Mouse (Mus musculus): ENCODE data around the gene Fkbp6. TPM values are rescaled to one million over a fixed set of nuclear protein-coding genes. Genes with fewer than 3 reads are reported as not detected.

The Fkbp6 gene
- polyA plus RNA-seq, 2 experiments: 0.03 TPM; not detected in 1

DNA sequence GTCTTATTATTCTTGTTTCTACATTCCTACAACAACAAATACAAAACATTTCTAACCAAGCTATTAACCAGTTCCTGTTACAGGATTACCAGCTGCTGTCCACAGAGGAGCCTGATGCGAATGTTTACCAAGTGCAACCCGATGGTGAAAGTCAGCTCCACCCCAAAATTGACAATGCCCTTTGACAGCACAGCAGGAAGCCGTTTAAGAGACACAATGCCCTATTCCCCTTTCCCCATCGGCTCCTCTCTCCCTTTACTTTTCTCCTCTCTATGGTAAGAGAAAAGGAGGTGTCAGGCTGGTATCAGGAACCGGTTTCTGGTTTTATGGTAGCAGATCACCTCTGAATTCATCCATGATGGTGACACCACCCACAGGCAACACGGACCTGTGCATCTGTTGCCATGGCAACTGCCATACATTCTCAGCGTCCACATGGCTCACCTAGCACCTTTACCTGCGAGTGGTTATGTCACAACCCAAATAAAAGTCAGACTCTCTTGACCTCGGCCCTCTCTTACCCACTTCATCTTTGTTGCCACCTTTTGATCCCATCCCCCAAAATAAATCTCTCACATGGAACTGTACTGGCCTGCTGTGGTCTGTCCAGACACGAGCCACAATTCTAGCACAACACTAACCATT lies 43.4 kb downstream of the Fkbp6 start:
- H3K36me3 ChIP-seq (replicated peaks; ENCODE audit: control insufficient read depth, insufficient read depth, low read depth): no peaks in the 10 kb centered on the region
- WGBS (ENCODE audit: insufficient replicate concordance): 35% methylated on average over 10 of the region's 10 CpGs
- DNase-seq (ENCODE audit: low read depth in 3 of 3, low spot score in 3 of 3) (no peak), ATAC-seq (ENCODE audit: insufficient read depth) (no peak)
- no peak overlapping the region for H3K9ac ChIP-seq (replicated peaks)
- H3K27me3 ChIP-seq (ENCODE audit: control insufficient read depth, insufficient read depth, low read length): no peaks in the 10 kb centered on the region
- no peaks in the 10 kb centered on the region for H3K9me3 ChIP-seq (ENCODE audit: control insufficient read depth, low read length)
- TF ChIP-seq CTCF (IDR thresholded peaks at IDR 0.05; ENCODE audit: low read depth) (no peak), EP300 (IDR thresholded peaks at IDR 0.05; ENCODE audit: low read depth) (no peak)
- H3K4me1 ChIP-seq (replicated peaks; ENCODE audit: control insufficient read depth in 2 of 2, insufficient read depth in 2 of 2, low read length in 1 of 2): no peaks in the 10 kb centered on the region
- H3K4me2 ChIP-seq (ENCODE audit: low read depth): no peak overlapping the region
- H3K4me3 ChIP-seq (ENCODE audit: insufficient read depth in 1 of 2, low read depth in 2 of 2, low read length in 2 of 2): no peak overlapping the region
- H3K27ac ChIP-seq: no peak overlapping the region

DNA sequence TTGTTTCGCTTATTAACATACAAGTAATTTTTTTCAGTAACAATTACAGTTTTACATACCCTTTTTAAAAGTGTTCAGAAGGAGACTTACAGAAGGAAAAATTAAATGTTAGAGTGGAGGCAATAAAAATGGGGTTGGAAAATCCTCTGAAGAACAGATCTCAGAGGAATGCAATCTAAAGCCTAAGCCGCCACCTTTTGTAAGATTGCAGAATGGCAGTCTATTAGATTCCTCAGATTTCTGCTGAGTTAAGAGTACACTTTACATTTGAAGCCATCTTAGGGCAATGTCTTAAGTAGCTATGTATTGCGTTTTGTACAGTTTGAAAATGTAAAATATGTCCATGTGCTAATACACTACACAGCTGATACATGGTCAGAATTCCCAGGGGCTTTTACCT lies 47.4 kb downstream of the Fkbp6 start:
- TF ChIP-seq EP300 (IDR thresholded peaks at IDR 0.05; ENCODE audit: low read depth) (no peak), CTCF (IDR thresholded peaks at IDR 0.05; ENCODE audit: low read depth) (no peak)
- H3K9me3 ChIP-seq (ENCODE audit: control insufficient read depth, low read length): no peaks in the 10 kb centered on the region
- H3K27ac ChIP-seq: no peak overlapping the region
- DNase-seq (ENCODE audit: low read depth in 3 of 3, low spot score in 3 of 3): no peak
- H3K4me3 ChIP-seq (ENCODE audit: insufficient read depth in 1 of 2, low read depth in 2 of 2, low read length in 2 of 2): no peak overlapping the region
- no peak overlapping the region for H3K4me2 ChIP-seq (ENCODE audit: low read depth)
- no peak overlapping the region for H3K9ac ChIP-seq (replicated peaks)
- WGBS (ENCODE audit: insufficient replicate concordance): 68% methylated on average over 3 of the region's 3 CpGs
- H3K36me3 ChIP-seq (replicated peaks; ENCODE audit: control insufficient read depth, insufficient read depth, low read depth): no peaks in the 10 kb centered on the region
- no peak for ATAC-seq (ENCODE audit: insufficient read depth)
- no peaks in the 10 kb centered on the region for H3K4me1 ChIP-seq (replicated peaks; ENCODE audit: control insufficient read depth in 2 of 2, insufficient read depth in 2 of 2, low read length in 1 of 2)
- no peaks in the 10 kb centered on the region for H3K27me3 ChIP-seq (ENCODE audit: control insufficient read depth, insufficient read depth, low read length)

DNA sequence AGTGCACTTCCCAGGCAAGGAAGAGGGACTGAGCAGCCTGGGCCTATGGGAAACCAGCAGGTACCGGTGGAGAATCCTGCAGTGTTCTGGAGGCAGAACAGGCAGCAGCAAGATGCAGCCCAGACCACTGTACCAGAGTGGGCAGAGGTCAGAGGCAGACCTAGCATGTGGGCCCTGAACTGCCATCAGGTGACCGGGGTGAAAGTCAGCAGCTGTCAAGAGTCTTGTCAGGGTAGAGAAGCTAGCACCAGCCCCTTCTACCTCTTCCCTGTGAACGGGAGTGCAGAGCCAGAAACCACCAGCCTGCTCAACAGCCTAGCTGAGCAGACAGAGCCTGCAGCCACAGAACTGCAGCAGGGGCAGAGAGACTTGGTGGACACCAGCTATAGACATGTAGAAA lies 47.9 kb downstream of the Fkbp6 start:
- Histone ChIP-seq H3K9me3 (ENCODE audit: control insufficient read depth, low read length) (no peaks in the 10 kb centered on the region), H3K4me2 (ENCODE audit: low read depth) (no peak overlapping the region), H3K4me1 (replicated peaks; ENCODE audit: control insufficient read depth in 2 of 2, insufficient read depth in 2 of 2, low read length in 1 of 2) (no peaks in the 10 kb centered on the region), H3K9ac (replicated peaks) (no peak overlapping the region), H3K27me3 (ENCODE audit: control insufficient read depth, insufficient read depth, low read length) (no peaks in the 10 kb centered on the region), H3K36me3 (replicated peaks; ENCODE audit: control insufficient read depth, insufficient read depth, low read depth) (no peaks in the 10 kb centered on the region), H3K4me3 (ENCODE audit: insufficient read depth in 1 of 2, low read depth in 2 of 2, low read length in 2 of 2) (no peak overlapping the region), H3K27ac (no peak overlapping the region)
- no peak for DNase-seq (ENCODE audit: low read depth in 3 of 3, low spot score in 3 of 3)
- ATAC-seq (ENCODE audit: insufficient read depth): no peak
- WGBS (ENCODE audit: insufficient replicate concordance): 38% methylated on average over 3 of the region's 3 CpGs
- TF ChIP-seq EP300 (IDR thresholded peaks at IDR 0.05; ENCODE audit: low read depth): no peak
- TF ChIP-seq CTCF (IDR thresholded peaks at IDR 0.05; ENCODE audit: low read depth): no peak

DNA sequence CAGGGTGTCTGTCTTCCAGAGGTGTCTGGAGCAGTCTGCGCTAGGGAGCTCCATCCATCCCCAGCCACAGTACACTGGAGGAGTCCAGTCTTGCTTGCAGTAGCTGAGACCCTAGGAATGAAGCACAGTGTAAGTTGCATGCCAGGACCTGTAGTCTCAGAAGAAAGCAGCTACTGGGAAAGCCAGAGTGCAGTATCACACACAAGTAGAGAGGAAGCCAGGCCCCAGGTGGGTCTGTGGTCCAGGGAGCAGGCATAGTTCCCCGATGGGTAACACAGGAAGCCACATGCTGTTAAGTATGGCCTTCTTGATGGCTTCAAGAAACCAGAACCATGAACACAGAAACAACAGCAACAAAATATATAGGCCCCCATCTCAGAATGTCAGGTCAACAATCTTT lies 57.8 kb downstream of the Fkbp6 start:
- no peaks in the 10 kb centered on the region for H3K4me1 ChIP-seq (replicated peaks; ENCODE audit: control insufficient read depth in 2 of 2, insufficient read depth in 2 of 2, low read length in 1 of 2)
- H3K27ac ChIP-seq: no peak overlapping the region
- no peak overlapping the region for H3K9ac ChIP-seq (replicated peaks)
- ATAC-seq (ENCODE audit: insufficient read depth): no peak
- H3K4me3 ChIP-seq (ENCODE audit: insufficient read depth in 1 of 2, low read depth in 2 of 2, low read length in 2 of 2): no peak overlapping the region
- 50% methylated on average over 2 of the region's 2 CpGs for WGBS (ENCODE audit: insufficient replicate concordance)
- H3K4me2 ChIP-seq (ENCODE audit: low read depth): no peak overlapping the region
- no peak for DNase-seq (ENCODE audit: low read depth in 3 of 3, low spot score in 3 of 3)
- H3K27me3 ChIP-seq (ENCODE audit: control insufficient read depth, insufficient read depth, low read length): no peaks in the 10 kb centered on the region
- H3K9me3 ChIP-seq (ENCODE audit: control insufficient read depth, low read length): no peaks in the 10 kb centered on the region
- TF ChIP-seq EP300 (IDR thresholded peaks at IDR 0.05; ENCODE audit: low read depth) (no peak), CTCF (IDR thresholded peaks at IDR 0.05; ENCODE audit: low read depth) (no peak)
- H3K36me3 ChIP-seq (replicated peaks; ENCODE audit: control insufficient read depth, insufficient read depth, low read depth): no peaks in the 10 kb centered on the region

DNA sequence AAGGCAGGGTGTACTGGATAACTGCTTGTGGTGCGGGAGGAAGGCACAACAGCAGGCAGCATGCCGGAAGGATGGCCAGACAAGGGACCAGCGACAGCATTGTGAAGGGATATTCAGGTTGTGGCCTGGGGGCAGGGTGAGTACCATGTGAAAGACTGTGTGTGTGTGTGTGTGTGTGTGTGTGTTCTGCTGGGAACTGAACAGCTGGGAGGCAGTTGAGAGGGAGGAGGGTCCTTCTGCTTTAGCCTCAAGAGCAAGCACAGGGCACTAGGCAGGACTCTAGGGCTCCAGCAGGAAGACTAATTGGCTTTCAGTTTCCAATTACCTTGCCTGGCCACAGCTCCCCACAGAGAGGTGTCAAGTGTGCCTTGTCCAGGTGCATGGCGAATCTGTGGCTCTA lies 58.7 kb downstream of the Fkbp6 start:
- Histone ChIP-seq H3K36me3 (replicated peaks; ENCODE audit: control insufficient read depth, insufficient read depth, low read depth) (no peaks in the 10 kb centered on the region), H3K9ac (replicated peaks) (no peak overlapping the region), H3K4me1 (replicated peaks; ENCODE audit: control insufficient read depth in 2 of 2, insufficient read depth in 2 of 2, low read length in 1 of 2) (no peaks in the 10 kb centered on the region), H3K4me3 (ENCODE audit: insufficient read depth in 1 of 2, low read depth in 2 of 2, low read length in 2 of 2) (no peak overlapping the region), H3K27me3 (ENCODE audit: control insufficient read depth, insufficient read depth, low read length) (no peaks in the 10 kb centered on the region; the same call in 1 of the 2 replicates), H3K4me2 (ENCODE audit: low read depth) (no peak overlapping the region), H3K9me3 (ENCODE audit: control insufficient read depth, low read length) (no peaks in the 10 kb centered on the region), H3K27ac (no peak overlapping the region)
- ATAC-seq (ENCODE audit: insufficient read depth) (no peak), DNase-seq (ENCODE audit: low read depth in 3 of 3, low spot score in 3 of 3) (no peak)
- WGBS (ENCODE audit: insufficient replicate concordance): 46% methylated on average over 4 of the region's 4 CpGs
- TF ChIP-seq EP300 (IDR thresholded peaks at IDR 0.05; ENCODE audit: low read depth) (no peak), CTCF (IDR thresholded peaks at IDR 0.05; ENCODE audit: low read depth) (no peak)
